Mouse (Mus musculus): Measurements from ENCODE around the gene Efna1. TPM values are rescaled to one million over a fixed set of nuclear protein-coding genes. Genes with fewer than 3 reads are reported as not detected.

Gene Efna1
- 3.6 TPM for polyA plus RNA-seq (2015; fragmentation: Illumina TruSeq; extraction: RNeasy Lipid Tissue Mini Kit (QIAGEN cat#74804); ENCODE audit: insufficient read depth, low replicate concordance)

DNA sequence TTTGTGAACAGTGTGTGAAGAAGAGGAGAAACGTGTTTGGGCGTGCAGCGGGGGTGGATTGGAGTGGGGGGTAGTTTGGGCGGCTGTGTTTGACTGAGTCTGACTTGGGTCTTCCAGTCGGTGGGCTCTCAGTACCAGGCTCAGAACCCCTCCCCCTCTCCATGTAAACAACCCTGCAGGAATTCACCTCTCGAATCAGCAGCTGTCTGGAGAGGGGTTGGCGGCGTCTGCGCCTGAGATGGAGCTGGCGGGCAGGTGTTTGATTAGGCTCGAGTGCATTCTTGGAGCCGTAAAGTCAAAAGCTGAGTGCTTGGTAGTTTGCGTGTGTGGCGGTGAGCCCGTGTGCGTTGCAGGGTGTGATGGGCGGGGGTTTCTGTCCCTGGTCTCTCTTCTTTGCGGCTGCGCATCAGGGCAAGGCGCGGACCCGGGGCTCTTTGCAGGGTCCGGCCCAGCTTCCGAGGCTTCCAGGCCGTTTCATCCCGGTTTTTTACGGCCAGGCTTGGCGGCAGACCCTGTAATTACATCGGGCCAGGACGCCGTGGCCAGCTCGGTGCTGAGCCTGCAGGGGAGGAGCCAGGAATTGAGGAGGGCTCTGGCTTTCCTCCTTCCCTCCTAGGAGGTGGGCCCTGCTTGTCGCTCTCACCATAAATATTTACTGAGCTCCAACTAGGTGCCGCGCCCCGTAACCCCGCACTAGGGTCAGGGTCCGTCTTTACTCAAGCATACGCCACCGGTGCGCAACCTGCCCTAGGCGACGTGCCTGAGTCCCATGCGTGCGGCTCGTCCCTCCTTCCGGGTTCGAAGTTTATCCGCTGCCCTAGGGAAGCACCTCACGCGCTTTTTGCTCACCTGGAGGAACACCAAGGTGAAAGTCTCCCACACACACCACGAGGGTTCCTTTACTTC, at the start of gene Efna1:
TSS of gene Efna1 (minus strand) at position 537 of the 906 bp plus-strand sequence.

DNA sequence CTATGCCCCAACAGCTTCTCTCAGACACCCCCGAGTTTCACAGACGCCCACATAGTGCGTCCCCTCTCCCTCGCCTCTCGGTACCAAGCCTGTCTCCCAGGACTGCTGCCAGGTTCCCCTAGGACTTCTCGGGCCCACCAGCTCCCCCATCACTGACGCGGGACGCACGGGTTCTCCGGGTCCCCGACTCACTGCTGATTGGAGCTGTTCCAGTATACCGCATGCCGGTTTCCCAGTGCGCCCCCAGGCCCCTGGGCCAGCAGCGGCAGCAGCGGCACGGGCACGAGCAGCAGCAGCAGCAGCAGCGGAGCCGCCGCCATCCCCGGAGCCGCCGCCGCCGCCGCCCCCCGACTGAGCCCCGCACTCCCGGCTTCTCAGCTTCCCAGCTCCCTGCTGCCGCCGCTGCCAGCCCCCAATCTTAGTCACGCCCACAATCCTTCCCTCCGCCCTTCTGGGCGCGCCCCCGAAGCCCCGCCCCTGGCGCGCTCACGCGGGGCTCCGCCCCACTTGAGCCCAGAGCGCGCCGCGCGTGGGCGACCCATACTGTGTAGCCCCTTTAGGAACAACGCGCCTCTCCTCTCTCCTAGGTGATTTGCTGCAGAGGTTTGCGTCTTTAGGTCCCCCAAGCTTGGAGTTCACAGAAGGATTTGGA, 41.7 kb upstream of the Efna1 start, which contains the start of gene Efna3:
TSS of gene Efna3 (minus strand) at position 452 of the 652 bp plus-strand sequence.

DNA sequence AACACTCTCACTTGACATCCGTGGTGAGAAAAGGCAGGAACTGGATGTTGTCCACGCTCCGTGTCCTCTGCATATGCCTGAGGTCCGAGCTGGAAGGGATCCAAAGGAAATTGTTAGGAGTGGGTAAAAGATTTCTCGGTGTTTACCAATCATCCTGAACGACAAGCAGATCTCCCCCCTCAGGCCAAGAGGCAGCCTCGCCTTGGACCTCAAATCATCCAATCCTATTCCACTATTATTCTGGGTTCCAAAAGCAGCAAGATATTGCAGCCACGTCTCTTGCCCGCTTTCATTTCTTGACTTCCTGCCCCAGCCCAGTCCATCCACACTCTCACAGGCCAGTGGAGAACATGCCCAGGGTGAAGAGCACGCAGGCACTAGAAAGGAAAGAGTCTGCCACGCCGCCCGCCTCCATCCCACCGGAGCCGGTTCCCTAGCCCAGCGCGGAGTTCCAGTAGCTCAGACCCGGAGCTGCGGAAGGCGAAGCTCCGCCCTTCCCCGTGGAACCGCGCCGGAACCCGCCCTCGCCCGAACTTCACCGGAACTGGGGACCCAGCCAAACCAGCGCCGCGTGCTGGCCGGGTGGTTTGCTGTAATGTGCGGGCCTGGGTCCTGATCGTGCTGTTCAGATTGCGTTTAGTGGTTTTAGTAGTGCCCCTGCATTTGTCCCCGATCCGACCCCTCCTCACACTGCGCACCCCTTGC, 10.7 kb downstream of the Efna1 start, which contains the start of gene Slc50a1:
TSS of gene Slc50a1 (minus strand) at position 520 of the 705 bp plus-strand sequence.

DNA sequence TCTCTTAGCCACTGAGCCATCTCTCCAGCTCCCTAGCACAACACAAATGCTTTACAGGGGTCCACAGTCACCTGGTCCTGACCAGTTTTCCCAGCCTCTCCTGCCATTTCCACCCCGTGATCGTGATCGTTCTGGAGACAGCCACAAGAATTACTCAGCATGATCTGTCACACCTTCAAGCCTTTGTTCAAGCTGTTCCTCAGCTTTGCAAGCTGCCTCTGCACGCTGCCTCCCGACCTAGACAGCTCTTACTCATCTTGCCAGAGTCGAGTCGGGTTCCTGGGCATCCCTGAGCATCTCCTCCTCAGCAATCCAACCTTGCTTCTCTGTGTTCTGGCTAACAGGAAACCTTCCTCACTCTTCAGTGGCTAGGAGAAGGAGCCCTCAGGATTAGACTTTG, 21.9 kb downstream of the Efna1 start, which contains the start of gene Dpm3:
TSS of gene Dpm3 (plus strand) at position 283 of the 400 bp plus-strand sequence.

DNA sequence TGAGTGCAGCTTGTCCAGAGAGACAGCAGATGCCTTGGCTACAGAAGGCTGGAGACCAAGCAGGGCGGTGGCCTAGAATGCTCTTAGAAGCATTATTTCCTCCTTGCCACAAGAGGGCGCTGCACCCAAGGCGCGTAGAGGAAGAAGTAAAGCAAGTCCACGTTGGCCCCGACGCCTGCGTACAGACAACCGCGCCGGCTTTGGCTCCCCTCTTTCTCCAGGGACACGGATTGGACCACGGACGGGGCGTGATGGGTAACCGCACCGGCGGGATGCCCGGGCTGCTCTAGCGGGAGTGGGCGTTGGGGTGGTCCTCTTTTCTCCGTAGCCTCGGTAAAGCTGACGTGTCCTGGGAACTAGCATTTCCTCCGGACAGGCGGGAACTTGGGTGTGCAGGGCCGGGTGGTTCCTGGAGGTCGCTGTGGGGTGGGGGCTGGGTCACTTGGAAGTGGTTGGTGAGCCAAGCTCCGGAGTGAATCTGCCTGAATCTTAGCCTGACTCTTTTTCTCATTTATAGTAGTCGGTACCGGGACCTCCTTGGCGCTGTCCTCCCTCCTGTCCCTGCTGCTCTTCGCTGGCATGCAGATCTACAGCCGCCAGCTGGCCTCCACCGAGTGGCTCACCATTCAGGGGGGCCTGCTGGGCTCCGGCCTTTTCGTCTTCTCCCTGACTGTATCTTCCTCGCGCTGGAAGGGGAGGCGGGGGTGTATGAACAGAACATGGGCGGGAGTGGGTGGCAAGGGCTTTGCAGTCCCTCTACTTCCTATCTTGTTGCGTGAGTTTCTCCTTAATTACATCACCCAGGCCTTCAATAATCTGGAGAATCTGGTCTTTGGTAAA, 34.5 kb downstream of the Efna1 start, which contains the start of gene Trim46:
TSS of gene Trim46 (minus strand) at position 49 of the 840 bp plus-strand sequence.

DNA sequence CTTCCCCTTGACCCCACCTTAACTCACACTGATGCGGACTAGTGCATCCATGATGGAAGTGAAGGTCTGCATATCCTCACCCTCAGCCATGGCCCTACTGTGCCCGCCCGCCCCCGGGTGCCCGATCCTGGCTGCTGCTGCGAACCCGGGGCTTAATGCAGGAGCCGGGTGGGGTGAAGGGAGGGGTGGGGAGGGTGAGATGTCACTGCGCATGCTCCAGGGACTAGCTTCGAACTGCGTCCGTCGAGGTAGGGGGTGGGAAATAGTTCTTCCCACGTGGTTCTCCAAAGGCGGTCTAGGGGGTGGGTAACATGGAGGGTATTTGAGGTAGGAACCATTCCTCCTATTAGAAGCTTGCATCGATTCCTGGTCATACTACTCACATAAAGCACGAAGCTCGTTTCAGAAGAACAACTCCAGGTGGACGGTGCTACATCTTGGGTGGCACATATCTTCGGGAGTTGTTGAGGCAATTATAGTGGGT, 35.2 kb downstream of the Efna1 start, which contains the start of gene Krtcap2:
TSS of gene Krtcap2 (plus strand) at position 279 of the 484 bp plus-strand sequence.

DNA sequence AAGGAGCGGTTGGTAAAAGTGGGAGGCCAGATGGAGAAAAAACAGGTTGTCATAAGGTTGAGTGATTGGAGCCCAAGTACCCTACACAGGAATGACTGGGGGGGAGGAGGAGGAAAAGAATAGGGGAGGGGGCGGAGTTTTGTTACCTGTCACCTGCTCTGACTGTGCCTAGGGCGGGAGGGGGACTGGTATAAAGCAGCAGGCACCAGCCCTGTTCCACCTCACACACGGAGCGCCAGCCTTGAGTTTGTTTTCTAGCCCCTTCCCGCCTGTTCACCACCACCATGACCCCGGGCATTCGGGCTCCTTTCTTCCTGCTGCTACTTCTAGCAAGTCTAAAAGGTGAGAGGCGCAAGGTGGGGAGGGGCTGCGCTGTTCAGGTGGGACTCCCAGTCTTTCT, 52.1 kb downstream of the Efna1 start, which contains the start of gene Muc1:
TSS of gene Muc1 (plus strand) at position 222 of the 400 bp plus-strand sequence.

DNA sequence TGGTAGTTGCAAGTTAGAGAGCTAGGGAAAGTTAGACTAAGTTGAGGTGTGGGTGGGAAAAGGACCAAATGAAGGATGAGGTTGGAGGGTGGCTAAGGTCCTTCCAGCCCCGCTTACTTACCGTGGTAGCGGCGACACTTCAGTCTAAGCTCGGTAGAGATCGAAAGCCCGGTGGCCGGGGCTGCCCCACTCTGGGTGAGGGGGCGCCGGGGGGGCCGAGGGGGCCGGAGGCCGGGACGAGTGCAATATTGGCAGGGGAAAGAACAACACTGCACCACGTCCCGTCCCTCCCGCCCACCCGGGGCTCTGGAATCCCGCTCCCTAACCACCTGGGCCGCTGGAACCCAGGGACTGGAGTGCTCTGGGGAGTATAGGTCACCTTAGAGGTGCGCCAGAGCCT, 54.0 kb downstream of the Efna1 start, which contains the start of gene Mtx1:
TSS of gene Mtx1 (minus strand) at position 189 of the 400 bp plus-strand sequence.

Other genes with a start within 250 kb of the Efna1 start
- 22.4 TPM for gene Rusc1, start 187.8 kb downstream of the Efna1 start, polyA plus RNA-seq (2015; fragmentation: Illumina TruSeq; extraction: RNeasy Lipid Tissue Mini Kit (QIAGEN cat#74804); ENCODE audit: insufficient read depth, low replicate concordance)
- gene Gm43738, start 180.0 kb downstream of the Efna1 start, polyA plus RNA-seq (2015; fragmentation: Illumina TruSeq; extraction: RNeasy Lipid Tissue Mini Kit (QIAGEN cat#74804); ENCODE audit: insufficient read depth, low replicate concordance), result not detected
- gene Fdps, start 179.2 kb downstream of the Efna1 start, polyA plus RNA-seq (2015; fragmentation: Illumina TruSeq; extraction: RNeasy Lipid Tissue Mini Kit (QIAGEN cat#74804); ENCODE audit: insufficient read depth, low replicate concordance), result 37.3 TPM
- 1.8 TPM for gene Pklr, start 145.0 kb downstream of the Efna1 start, polyA plus RNA-seq (2015; fragmentation: Illumina TruSeq; extraction: RNeasy Lipid Tissue Mini Kit (QIAGEN cat#74804); ENCODE audit: insufficient read depth, low replicate concordance)
- 0.23 TPM for gene Hcn3, start 120.9 kb downstream of the Efna1 start, polyA plus RNA-seq (2015; fragmentation: Illumina TruSeq; extraction: RNeasy Lipid Tissue Mini Kit (QIAGEN cat#74804); ENCODE audit: insufficient read depth, low replicate concordance)
- 91.6 TPM for gene Clk2, start 116.3 kb downstream of the Efna1 start, polyA plus RNA-seq (2015; fragmentation: Illumina TruSeq; extraction: RNeasy Lipid Tissue Mini Kit (QIAGEN cat#74804); ENCODE audit: insufficient read depth, low replicate concordance)
- 49.7 TPM for gene Scamp3, start 103.7 kb downstream of the Efna1 start, polyA plus RNA-seq (2015; fragmentation: Illumina TruSeq; extraction: RNeasy Lipid Tissue Mini Kit (QIAGEN cat#74804); ENCODE audit: insufficient read depth, low replicate concordance)
- gene Fam189b, start 98.0 kb downstream of the Efna1 start, polyA plus RNA-seq (2015; fragmentation: Illumina TruSeq; extraction: RNeasy Lipid Tissue Mini Kit (QIAGEN cat#74804); ENCODE audit: insufficient read depth, low replicate concordance), result 19.3 TPM
- gene Gba, start 78.2 kb downstream of the Efna1 start, polyA plus RNA-seq (2015; fragmentation: Illumina TruSeq; extraction: RNeasy Lipid Tissue Mini Kit (QIAGEN cat#74804); ENCODE audit: insufficient read depth, low replicate concordance), result 71.7 TPM
- 2.9 TPM for gene Thbs3, start 66.0 kb downstream of the Efna1 start, polyA plus RNA-seq (2015; fragmentation: Illumina TruSeq; extraction: RNeasy Lipid Tissue Mini Kit (QIAGEN cat#74804); ENCODE audit: insufficient read depth, low replicate concordance)
- 58.4 TPM for gene Mtx1, start 54.1 kb downstream of the Efna1 start, polyA plus RNA-seq (2015; fragmentation: Illumina TruSeq; extraction: RNeasy Lipid Tissue Mini Kit (QIAGEN cat#74804); ENCODE audit: insufficient read depth, low replicate concordance)
- 0.52 TPM for gene Muc1, start 52.1 kb downstream of the Efna1 start, polyA plus RNA-seq (2015; fragmentation: Illumina TruSeq; extraction: RNeasy Lipid Tissue Mini Kit (QIAGEN cat#74804); ENCODE audit: insufficient read depth, low replicate concordance)
- 83.8 TPM for gene Krtcap2, start 35.2 kb downstream of the Efna1 start, polyA plus RNA-seq (2015; fragmentation: Illumina TruSeq; extraction: RNeasy Lipid Tissue Mini Kit (QIAGEN cat#74804); ENCODE audit: insufficient read depth, low replicate concordance)
- gene Trim46, start 34.8 kb downstream of the Efna1 start, polyA plus RNA-seq (2015; fragmentation: Illumina TruSeq; extraction: RNeasy Lipid Tissue Mini Kit (QIAGEN cat#74804); ENCODE audit: insufficient read depth, low replicate concordance), result 0.54 TPM
- 3.5 TPM for gene Dpm3, start 21.8 kb downstream of the Efna1 start, polyA plus RNA-seq (2015; fragmentation: Illumina TruSeq; extraction: RNeasy Lipid Tissue Mini Kit (QIAGEN cat#74804); ENCODE audit: insufficient read depth, low replicate concordance)
- 93.1 TPM for gene Slc50a1, start 10.6 kb downstream of the Efna1 start, polyA plus RNA-seq (2015; fragmentation: Illumina TruSeq; extraction: RNeasy Lipid Tissue Mini Kit (QIAGEN cat#74804); ENCODE audit: insufficient read depth, low replicate concordance)
- gene Efna3, start 41.8 kb upstream of the Efna1 start, polyA plus RNA-seq (2015; fragmentation: Illumina TruSeq; extraction: RNeasy Lipid Tissue Mini Kit (QIAGEN cat#74804); ENCODE audit: insufficient read depth, low replicate concordance), result not detected
- gene Efna4, start 56.9 kb upstream of the Efna1 start, polyA plus RNA-seq (2015; fragmentation: Illumina TruSeq; extraction: RNeasy Lipid Tissue Mini Kit (QIAGEN cat#74804); ENCODE audit: insufficient read depth, low replicate concordance), result not detected
- gene Adam15, start 68.9 kb upstream of the Efna1 start, polyA plus RNA-seq (2015; fragmentation: Illumina TruSeq; extraction: RNeasy Lipid Tissue Mini Kit (QIAGEN cat#74804); ENCODE audit: insufficient read depth, low replicate concordance), result 18.7 TPM
- 0.36 TPM for gene Dcst2, start 80.8 kb upstream of the Efna1 start, polyA plus RNA-seq (2015; fragmentation: Illumina TruSeq; extraction: RNeasy Lipid Tissue Mini Kit (QIAGEN cat#74804); ENCODE audit: insufficient read depth, low replicate concordance)
- gene Dcst1, start 84.1 kb upstream of the Efna1 start, polyA plus RNA-seq (2015; fragmentation: Illumina TruSeq; extraction: RNeasy Lipid Tissue Mini Kit (QIAGEN cat#74804); ENCODE audit: insufficient read depth, low replicate concordance), result 0.44 TPM
- gene Zbtb7b, start 113.6 kb upstream of the Efna1 start, polyA plus RNA-seq (2015; fragmentation: Illumina TruSeq; extraction: RNeasy Lipid Tissue Mini Kit (QIAGEN cat#74804); ENCODE audit: insufficient read depth, low replicate concordance), result 14.7 TPM
- 5.6 TPM for gene Lenep, start 121.7 kb upstream of the Efna1 start, polyA plus RNA-seq (2015; fragmentation: Illumina TruSeq; extraction: RNeasy Lipid Tissue Mini Kit (QIAGEN cat#74804); ENCODE audit: insufficient read depth, low replicate concordance)
- gene Flad1, start 130.7 kb upstream of the Efna1 start, polyA plus RNA-seq (2015; fragmentation: Illumina TruSeq; extraction: RNeasy Lipid Tissue Mini Kit (QIAGEN cat#74804); ENCODE audit: insufficient read depth, low replicate concordance), result 16.6 TPM
- gene Cks1b, start 137.2 kb upstream of the Efna1 start, polyA plus RNA-seq (2015; fragmentation: Illumina TruSeq; extraction: RNeasy Lipid Tissue Mini Kit (QIAGEN cat#74804); ENCODE audit: insufficient read depth, low replicate concordance), result 31.1 TPM
- gene Shc1, start 137.3 kb upstream of the Efna1 start, polyA plus RNA-seq (2015; fragmentation: Illumina TruSeq; extraction: RNeasy Lipid Tissue Mini Kit (QIAGEN cat#74804); ENCODE audit: insufficient read depth, low replicate concordance), result 56.3 TPM
- 34.0 TPM for gene Pygo2, start 149.1 kb upstream of the Efna1 start, polyA plus RNA-seq (2015; fragmentation: Illumina TruSeq; extraction: RNeasy Lipid Tissue Mini Kit (QIAGEN cat#74804); ENCODE audit: insufficient read depth, low replicate concordance)
- gene Pbxip1, start 155.6 kb upstream of the Efna1 start, polyA plus RNA-seq (2015; fragmentation: Illumina TruSeq; extraction: RNeasy Lipid Tissue Mini Kit (QIAGEN cat#74804); ENCODE audit: insufficient read depth, low replicate concordance), result 51.6 TPM
- 16.0 TPM for gene Pmvk, start 173.4 kb upstream of the Efna1 start, polyA plus RNA-seq (2015; fragmentation: Illumina TruSeq; extraction: RNeasy Lipid Tissue Mini Kit (QIAGEN cat#74804); ENCODE audit: insufficient read depth, low replicate concordance)
- 0.35 TPM for gene Kcnn3, start 239.0 kb upstream of the Efna1 start, polyA plus RNA-seq (2015; fragmentation: Illumina TruSeq; extraction: RNeasy Lipid Tissue Mini Kit (QIAGEN cat#74804); ENCODE audit: insufficient read depth, low replicate concordance)